Mouse (Mus musculus): ENCODE data around the gene Itpripl1.
"Not testable (repeated sequence)": the region's sequence is repeated elsewhere in the genome, so short reads cannot be mapped to it uniquely, and the experiment has no call there.

The Itpripl1 gene

DNA sequence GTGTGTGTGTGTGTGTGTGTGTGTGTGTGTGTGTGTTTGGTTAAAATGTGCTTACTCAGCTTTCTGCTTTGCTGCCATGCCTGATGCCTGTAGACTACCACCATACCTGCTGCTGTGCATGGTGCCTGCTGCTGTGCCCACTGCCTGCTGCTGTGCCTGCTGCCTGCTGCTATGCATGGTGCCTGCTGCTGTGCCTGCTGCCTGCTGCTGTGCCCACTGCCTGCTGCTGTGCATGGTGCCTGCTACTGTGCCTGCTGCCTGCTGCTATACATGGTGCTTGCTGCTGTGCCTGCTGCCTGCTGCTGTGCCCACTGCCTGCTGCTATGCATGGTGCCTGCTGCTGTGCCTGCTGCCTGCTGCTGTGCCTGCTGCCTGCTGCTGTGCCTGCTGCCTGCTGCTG, 53.1 kb downstream of the Itpripl1 start:
- DNase-seq, result not testable (repeated sequence)
